Mouse (Mus musculus) olfactory bulb, adult 2 months (tissue): Measurements from ENCODE around the gene Tacc3.

Source experiments
- CTCF ChIP-seq: fragments of 200-500 bp; IDR thresholded peaks from 2 replicates; pipeline ENCODE4 v1.5.1; 2012; ENCODE audit warnings: low read depth, mild to moderate bottlenecking, low read length, moderate library complexity; ENCODE audit not compliant: insufficient read depth
- POLR2A ChIP-seq: fragments of 200-500 bp; IDR thresholded peaks from 2 replicates; pipeline ENCODE4 v1.6.1; 2012; ENCODE audit warnings: mild to moderate bottlenecking, low read depth, low read length, moderate library complexity; ENCODE audit not compliant: insufficient read depth

DNA sequence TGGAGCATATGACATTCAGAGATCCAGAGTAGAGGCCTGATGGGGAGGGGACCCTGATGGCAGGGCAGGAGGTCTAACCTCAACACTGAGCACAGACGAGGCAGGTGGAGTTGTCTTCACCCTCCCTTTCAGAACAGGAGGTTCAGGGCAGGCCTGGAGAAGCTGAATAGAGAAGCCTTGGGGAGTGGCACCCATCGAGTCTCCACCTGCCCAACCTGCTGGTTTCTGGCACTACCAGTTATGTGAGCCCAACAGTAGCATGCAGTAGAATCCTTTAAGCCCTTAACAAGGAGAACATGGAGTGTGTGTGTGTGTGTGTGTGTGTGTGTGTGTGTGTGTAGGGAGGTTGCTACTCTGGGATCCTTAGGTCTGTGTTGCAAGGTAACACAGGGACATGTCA is 54.6 kb downstream of the Tacc3 start:
- TF ChIP-seq POLR2A (no peak), CTCF (no peak)
